Mouse (Mus musculus): ENCODE measurements around the gene Cklf. TPM values are rescaled to one million over a fixed set of nuclear protein-coding genes. Genes with fewer than 3 reads are reported as not detected.
A peak's percentile ranks its signal among the peaks of the same experiment; 100 is the strongest.

The Cklf gene
- polyA plus RNA-seq, 1 experiment from 2014 or later = 31.4 TPM

GRCm38 (mm10) chr8:104232039-104232438 is 18.6 kb upstream of the Cklf start:
- H3K27me3 ChIP-seq (ENCODE audit: control insufficient read depth, insufficient read depth, low read length) = no peaks in the 10 kb centered on the region
- H3K4me3 ChIP-seq (replicated peaks; ENCODE audit: low read depth, low read length) = no peak overlapping the region
- H3K27ac ChIP-seq (replicated peaks; ENCODE audit: low read depth, low read length) = no peak overlapping the region
- no peak overlapping the region for H3K4me2 ChIP-seq (ENCODE audit: low read length)
- WGBS = 96% methylated on average over 4 of the region's 4 CpGs
- H3K36me3 ChIP-seq (ENCODE audit: control insufficient read depth, insufficient read depth, low read length) = peaks cover 91% of the 10 kb centered on the region
- DNase-seq = no peak
- no peaks in the 10 kb centered on the region for H3K4me1 ChIP-seq (ENCODE audit: control insufficient read depth, insufficient read depth, low read length)
- ATAC-seq (ENCODE audit: low FRiP score, low TSS enrichment) = no peak
- no peaks in the 10 kb centered on the region for H3K9me3 ChIP-seq (ENCODE audit: control insufficient read depth, low read length)
- H3K9ac ChIP-seq (replicated peaks; ENCODE audit: low read length) = no peak overlapping the region

GRCm38 (mm10) chr8:104232919-104233318 is 17.7 kb upstream of the Cklf start:
- no peak for ATAC-seq (ENCODE audit: low FRiP score, low TSS enrichment)
- H3K9ac ChIP-seq (replicated peaks; ENCODE audit: low read length) = no peak overlapping the region

GRCm38 (mm10) chr8:104234573-104234972 is 16.1 kb upstream of the Cklf start:
- peaks cover 92% of the 10 kb centered on the region for H3K36me3 ChIP-seq (ENCODE audit: control insufficient read depth, insufficient read depth, low read length)
- 39% methylated on average over 6 of the region's 6 CpGs for WGBS
- no peak overlapping the region for H3K4me3 ChIP-seq (replicated peaks; ENCODE audit: low read depth, low read length)
- ATAC-seq (ENCODE audit: low FRiP score, low TSS enrichment) (peak; percentile 57; the same call in 1 of the 2 replicates), DNase-seq (peak; percentile 63)
- no peak overlapping the region for H3K27ac ChIP-seq (replicated peaks; ENCODE audit: low read depth, low read length)
- H3K9ac ChIP-seq (replicated peaks; ENCODE audit: low read length) = no peak overlapping the region
- H3K27me3 ChIP-seq (ENCODE audit: control insufficient read depth, insufficient read depth, low read length) = no peaks in the 10 kb centered on the region
- H3K9me3 ChIP-seq (ENCODE audit: control insufficient read depth, low read length) = no peaks in the 10 kb centered on the region
- no peak overlapping the region for H3K4me2 ChIP-seq (ENCODE audit: low read length)
- no peaks in the 10 kb centered on the region for H3K4me1 ChIP-seq (ENCODE audit: control insufficient read depth, insufficient read depth, low read length)

More at GRCm38 (mm10) chr8:104232919-104233318, 17.7 kb upstream of the Cklf start:
- Histone ChIP-seq H3K9me3 (ENCODE audit: control insufficient read depth, low read length) (no peaks in the 10 kb centered on the region), H3K4me3 (replicated peaks; ENCODE audit: low read depth, low read length) (no peak overlapping the region), H3K27me3 (ENCODE audit: control insufficient read depth, insufficient read depth, low read length) (no peaks in the 10 kb centered on the region), H3K4me1 (ENCODE audit: control insufficient read depth, insufficient read depth, low read length) (no peaks in the 10 kb centered on the region), H3K4me2 (ENCODE audit: low read length) (no peak overlapping the region), H3K36me3 (ENCODE audit: control insufficient read depth, insufficient read depth, low read length) (peaks cover 91% of the 10 kb centered on the region), H3K27ac (replicated peaks; ENCODE audit: low read depth, low read length) (no peak overlapping the region)
- no peak for DNase-seq
- 96% methylated on average over 5 of the region's 5 CpGs for WGBS

GRCm38 (mm10) chr8:104239418-104239861 is 11.2 kb upstream of the Cklf start:
- Histone ChIP-seq H3K4me3 (replicated peaks; ENCODE audit: low read depth, low read length) (no peak overlapping the region), H3K27ac (replicated peaks; ENCODE audit: low read depth, low read length) (no peak overlapping the region), H3K9me3 (ENCODE audit: control insufficient read depth, low read length) (no peaks in the 10 kb centered on the region), H3K9ac (replicated peaks; ENCODE audit: low read length) (no peak overlapping the region), H3K36me3 (ENCODE audit: control insufficient read depth, insufficient read depth, low read length) (peaks cover 94% of the 10 kb centered on the region), H3K4me1 (ENCODE audit: control insufficient read depth, insufficient read depth, low read length) (no peaks in the 10 kb centered on the region), H3K4me2 (ENCODE audit: low read length) (no peak overlapping the region), H3K27me3 (ENCODE audit: control insufficient read depth, insufficient read depth, low read length) (no peaks in the 10 kb centered on the region)
- no peak for ATAC-seq (ENCODE audit: low FRiP score, low TSS enrichment)
- WGBS = 88% methylated on average over 10 of the region's 10 CpGs
- DNase-seq = no peak

- H3K4me3 ChIP-seq (replicated peaks; ENCODE audit: low read depth, low read length) = no peak overlapping the region
- H3K4me1 ChIP-seq (ENCODE audit: control insufficient read depth, insufficient read depth, low read length) = peaks cover 2% of the 10 kb centered on the region; the same call in 1 of the 2 replicates
- H3K4me2 ChIP-seq (ENCODE audit: low read length) = no peak overlapping the region
- ATAC-seq (ENCODE audit: low FRiP score, low TSS enrichment) (no peak), DNase-seq (no peak)
- no peak overlapping the region for H3K27ac ChIP-seq (replicated peaks; ENCODE audit: low read depth, low read length)
- H3K9me3 ChIP-seq (ENCODE audit: control insufficient read depth, low read length) = no peaks in the 10 kb centered on the region
- 72% methylated on average over 12 of the region's 12 CpGs for whole genome bisulfite sequencing
- H3K27me3 ChIP-seq (ENCODE audit: control insufficient read depth, insufficient read depth, low read length) = no peaks in the 10 kb centered on the region
- H3K36me3 ChIP-seq (ENCODE audit: control insufficient read depth, insufficient read depth, low read length) = peaks cover 74% of the 10 kb centered on the region
- no peak overlapping the region for H3K9ac ChIP-seq (replicated peaks; ENCODE audit: low read length)
These were observed 8.5 kb upstream of the Cklf start for GRCm38 (mm10) chr8:104242038-104242644.

GRCm38 (mm10) chr8:104246621-104247020 is 4.0 kb upstream of the Cklf start:
- H3K4me1 ChIP-seq (ENCODE audit: control insufficient read depth, insufficient read depth, low read length) = peaks cover 14% of the 10 kb centered on the region
- H3K27me3 ChIP-seq (ENCODE audit: control insufficient read depth, insufficient read depth, low read length) = no peaks in the 10 kb centered on the region
- H3K27ac ChIP-seq (replicated peaks; ENCODE audit: low read depth, low read length) = no peak overlapping the region
- DNase-seq (no peak), ATAC-seq (ENCODE audit: low FRiP score, low TSS enrichment) (no peak)
- H3K4me2 ChIP-seq (ENCODE audit: low read length) = no peak overlapping the region
- H3K9me3 ChIP-seq (ENCODE audit: control insufficient read depth, low read length) = no peaks in the 10 kb centered on the region
- H3K4me3 ChIP-seq (replicated peaks; ENCODE audit: low read depth, low read length) = no peak overlapping the region
- peaks cover 29% of the 10 kb centered on the region for H3K36me3 ChIP-seq (ENCODE audit: control insufficient read depth, insufficient read depth, low read length)
- WGBS = 94% methylated on average over 4 of the region's 4 CpGs
- H3K9ac ChIP-seq (replicated peaks; ENCODE audit: low read length) = no peak overlapping the region

- Histone ChIP-seq H3K4me3 (replicated peaks; ENCODE audit: low read depth, low read length) (peak overlapping the region; percentile 91), H3K27me3 (ENCODE audit: control insufficient read depth, insufficient read depth, low read length) (no peaks in the 10 kb centered on the region), H3K4me1 (ENCODE audit: control insufficient read depth, insufficient read depth, low read length) (peaks cover 17% of the 10 kb centered on the region), H3K36me3 (ENCODE audit: control insufficient read depth, insufficient read depth, low read length) (peaks cover 23% of the 10 kb centered on the region), H3K4me2 (ENCODE audit: low read length) (peak overlapping the region; percentile 86), H3K27ac (replicated peaks; ENCODE audit: low read depth, low read length) (0 out of 2 replicates have a peak overlapping the region, but pooled peaks have one; percentile 49), H3K9ac (replicated peaks; ENCODE audit: low read length) (peak overlapping the region; percentile 86), H3K9me3 (ENCODE audit: control insufficient read depth, low read length) (no peaks in the 10 kb centered on the region)
- ATAC-seq (ENCODE audit: low FRiP score, low TSS enrichment) = no peak
- no peak for DNase-seq
- 79% methylated on average over 22 of the region's 22 CpGs for WGBS
These were observed 3.4 kb upstream of the Cklf start for GRCm38 (mm10) chr8:104247054-104247907.

- Histone ChIP-seq H3K9me3 (ENCODE audit: control insufficient read depth, low read length) (no peaks in the 10 kb centered on the region), H3K36me3 (ENCODE audit: control insufficient read depth, insufficient read depth, low read length) (peaks cover 17% of the 10 kb centered on the region), H3K27ac (replicated peaks; ENCODE audit: low read depth, low read length) (0 out of 2 replicates have a peak overlapping the region, but pooled peaks have one; percentile 49), H3K4me1 (ENCODE audit: control insufficient read depth, insufficient read depth, low read length) (peaks cover 17% of the 10 kb centered on the region), H3K4me2 (ENCODE audit: low read length) (peak overlapping the region; percentile 86), H3K9ac (replicated peaks; ENCODE audit: low read length) (peak overlapping the region; percentile 86), H3K27me3 (ENCODE audit: control insufficient read depth, insufficient read depth, low read length) (no peaks in the 10 kb centered on the region), H3K4me3 (replicated peaks; ENCODE audit: low read depth, low read length) (peak overlapping the region; percentile 91)
- ATAC-seq (ENCODE audit: low FRiP score, low TSS enrichment) (no peak), DNase-seq (no peak)
- 4% methylated on average over 11 of the region's 11 CpGs for WGBS
These were observed 2.8 kb upstream of the Cklf start for GRCm38 (mm10) chr8:104247908-104248275.
